Mouse (Mus musculus): ENCODE results near the gene Kcnk5. TPM values are rescaled to one million over a fixed set of nuclear protein-coding genes. Genes with fewer than 3 reads are reported as not detected.

Kcnk5 gene
- total and polyA plus RNA-seq, 3 experiments, result 8.7 to 12.5 (median 11.7) TPM

GRCm38 (mm10) chr14:20209926-20210325, 28.3 kb upstream of the Kcnk5 start:
- Histone ChIP-seq H3K9me3 (replicated peaks; ENCODE audit: low read length) (no peaks in the 10 kb centered on the region), H3K9ac (ENCODE audit: insufficient read depth, low read depth) (no peak overlapping the region), H3K4me3 (replicated peaks in 1 of 3; ENCODE audit: low read depth in 2 of 3, low read length in 2 of 3, poor library complexity in 1 of 3) (no peak overlapping the region), H3K27ac (ENCODE audit: insufficient read depth, low read depth) (no peak overlapping the region), H3K4me2 (ENCODE audit: insufficient read depth, low read depth, poor library complexity, severe bottlenecking) (no peak overlapping the region), H3K79me2 (replicated peaks; ENCODE audit: control insufficient read depth, extremely low read depth, insufficient read depth, poor library complexity, severe bottlenecking) (no peaks in the 10 kb centered on the region), H3K4me1 (ENCODE audit: control insufficient read depth in 1 of 2, insufficient read depth in 2 of 2) (peaks cover 5 to 8% of the 10 kb centered on the region in 2 experiments), H3K27me3 (replicated peaks) (no peaks in the 10 kb centered on the region), H3K36me3 (replicated peaks in 1 of 2; ENCODE audit: control insufficient read depth in 1 of 2, insufficient read depth in 1 of 2, low read length in 1 of 2) (no peaks in the 10 kb centered on the region)
- dilution Hi-C loops (cut with MboI; ENCODE audit: extremely low pct_ligation_motif_present, extremely low pct_unique_long_range_greater_than_20kb, low sequenced_read_pairs) (no loop called here), in situ Hi-C loops (cut with MboI; ENCODE audit: low pct_ligation_motif_present, low pct_unique_long_range_greater_than_20kb, low sequenced_read_pairs) (loop anchor here (5.0 kb wide), 1 partner anchor 37 kb away; no protein-coding TSS in a partner anchor)
- DNase-seq (ENCODE audit: extremely low read depth), result no peak
- no peak for TF ChIP-seq ZKSCAN1 (IDR thresholded peaks at IDR 0.05; ENCODE audit: borderline replicate concordance, low read depth, low read length)
- TF ChIP-seq USF1 (IDR thresholded peaks at IDR 0.05; ENCODE audit: low read depth, low read length), result no peak
- TF ChIP-seq BHLHE40 (IDR thresholded peaks at IDR 0.05; ENCODE audit: low read depth, low read length), result no peak
- no peak for TF ChIP-seq TCF12 (IDR thresholded peaks at IDR 0.05; ENCODE audit: low read depth, low read length)
- TF ChIP-seq HCFC1 (IDR thresholded peaks at IDR 0.05; ENCODE audit: low read depth, low read length), result no peak
- no peak for TF ChIP-seq E2F4 (IDR thresholded peaks at IDR 0.05; ENCODE audit: insufficient replicate concordance, low read depth, low read length)
- no peak for TF ChIP-seq ZC3H11A (IDR thresholded peaks at IDR 0.05; ENCODE audit: low read depth, low read length)
- no peak for TF ChIP-seq SIN3A (IDR thresholded peaks at IDR 0.05; ENCODE audit: low read length)
- no peak for TF ChIP-seq MXI1 (IDR thresholded peaks at IDR 0.05; ENCODE audit: low read depth, low read length)
- no peak for TF ChIP-seq IRF4 (IDR thresholded peaks at IDR 0.05; ENCODE audit: low read depth, low read length)
- no peak for TF ChIP-seq RCOR1 (conservative IDR thresholded peaks at IDR 0.05; ENCODE audit: low read depth, low read length)
- no peak for TF ChIP-seq ETS1 (conservative IDR thresholded peaks at IDR 0.05; ENCODE audit: low read depth, low read length)
- no peak for TF ChIP-seq POLR2AphosphoS2 (IDR thresholded peaks at IDR 0.05; ENCODE audit: low read depth, low read length)
- no peak for TF ChIP-seq JUN (IDR thresholded peaks at IDR 0.05; ENCODE audit: insufficient read depth, low read depth, low read length)
- no peak for TF ChIP-seq ZNF384 (IDR thresholded peaks at IDR 0.05; ENCODE audit: low read depth, low read length)
- no peak for TF ChIP-seq GABPA (IDR thresholded peaks at IDR 0.05; ENCODE audit: insufficient replicate concordance, low read depth, low read length)
- TF ChIP-seq MAX (IDR thresholded peaks at IDR 0.05; ENCODE audit: low read length), result no peak
- no peak for TF ChIP-seq JUND (conservative IDR thresholded peaks at IDR 0.05; ENCODE audit: low read depth, low read length)

- no peaks in the 10 kb centered on the region for H3K36me3 ChIP-seq (replicated peaks in 1 of 2; ENCODE audit: control insufficient read depth in 1 of 2, insufficient read depth in 1 of 2, low read length in 1 of 2)
- DNase-seq (ENCODE audit: extremely low read depth), result peak; percentile 5
- H3K4me2 ChIP-seq (ENCODE audit: insufficient read depth, low read depth, poor library complexity, severe bottlenecking), result no peak overlapping the region
- in situ Hi-C loops (cut with MboI; ENCODE audit: low pct_ligation_motif_present, low pct_unique_long_range_greater_than_20kb, low sequenced_read_pairs), result no loop called here
- no peak for TF ChIP-seq GABPA (IDR thresholded peaks at IDR 0.05; ENCODE audit: insufficient replicate concordance, low read depth, low read length)
- no peak for TF ChIP-seq MXI1 (IDR thresholded peaks at IDR 0.05; ENCODE audit: low read depth, low read length)
- TF ChIP-seq ETS1 (conservative IDR thresholded peaks at IDR 0.05; ENCODE audit: low read depth, low read length), result no peak
- no peak for TF ChIP-seq CHD2 (IDR thresholded peaks at IDR 0.05; ENCODE audit: low read length)
- no peak for TF ChIP-seq MYC (IDR thresholded peaks at IDR 0.05; ENCODE audit: low read depth, low read length)
- TF ChIP-seq MAX (IDR thresholded peaks at IDR 0.05; ENCODE audit: low read length), result no peak
- no peak for TF ChIP-seq CTCF (conservative IDR thresholded peaks at IDR 0.05 in 1 of 2, IDR thresholded peaks at IDR 0.05 in 1 of 2; ENCODE audit: low read depth in 2 of 2, low read length in 2 of 2)
- no peak for TF ChIP-seq PAX5 (IDR thresholded peaks at IDR 0.05; ENCODE audit: low read length)
- TF ChIP-seq NRF1 (IDR thresholded peaks at IDR 0.05; ENCODE audit: low read depth, low read length), result no peak
- TF ChIP-seq UBTF (IDR thresholded peaks at IDR 0.05; ENCODE audit: low read depth, low read length), result no peak
- no peak for TF ChIP-seq TBP (conservative IDR thresholded peaks at IDR 0.05; ENCODE audit: low read depth, low read length)
- TF ChIP-seq MEF2A (IDR thresholded peaks at IDR 0.05; ENCODE audit: borderline replicate concordance, low read depth, low read length), result no peak
- no peak for TF ChIP-seq JUN (IDR thresholded peaks at IDR 0.05; ENCODE audit: insufficient read depth, low read depth, low read length)
- TF ChIP-seq EP300 (IDR thresholded peaks at IDR 0.05; ENCODE audit: low read length), result no peak
- no peak for TF ChIP-seq NELFE (IDR thresholded peaks at IDR 0.05; ENCODE audit: low read depth, low read length)
- no peak for TF ChIP-seq E2F4 (IDR thresholded peaks at IDR 0.05; ENCODE audit: insufficient replicate concordance, low read depth, low read length)
- no peak for TF ChIP-seq ELF1 (IDR thresholded peaks at IDR 0.05; ENCODE audit: low read depth, low read length)
- dilution Hi-C loops (cut with MboI; ENCODE audit: extremely low pct_ligation_motif_present, extremely low pct_unique_long_range_greater_than_20kb, low sequenced_read_pairs), result no loop called here
- no peak overlapping the region for H3K27ac ChIP-seq (ENCODE audit: insufficient read depth, low read depth)
- H3K27me3 ChIP-seq (replicated peaks), result no peaks in the 10 kb centered on the region
- H3K9ac ChIP-seq (ENCODE audit: insufficient read depth, low read depth), result no peak overlapping the region
- H3K79me2 ChIP-seq (replicated peaks; ENCODE audit: control insufficient read depth, extremely low read depth, insufficient read depth, poor library complexity, severe bottlenecking), result no peaks in the 10 kb centered on the region
- H3K9me3 ChIP-seq (replicated peaks; ENCODE audit: low read length), result no peaks in the 10 kb centered on the region
- peaks cover 4 to 5% of the 10 kb centered on the region in 2 experiments for H3K4me1 ChIP-seq (ENCODE audit: control insufficient read depth in 1 of 2, insufficient read depth in 2 of 2)
- no peak overlapping the region for H3K4me3 ChIP-seq (replicated peaks in 1 of 3; ENCODE audit: low read depth in 2 of 3, low read length in 2 of 3, poor library complexity in 1 of 3)
Measured at GRCm38 (mm10) chr14:20208435-20208834, 26.8 kb upstream of the Kcnk5 start.

Data from CH12.LX (cell line).